ENCODE assay signal across 8 mouse cellular contexts in the genomic region with DNA sequence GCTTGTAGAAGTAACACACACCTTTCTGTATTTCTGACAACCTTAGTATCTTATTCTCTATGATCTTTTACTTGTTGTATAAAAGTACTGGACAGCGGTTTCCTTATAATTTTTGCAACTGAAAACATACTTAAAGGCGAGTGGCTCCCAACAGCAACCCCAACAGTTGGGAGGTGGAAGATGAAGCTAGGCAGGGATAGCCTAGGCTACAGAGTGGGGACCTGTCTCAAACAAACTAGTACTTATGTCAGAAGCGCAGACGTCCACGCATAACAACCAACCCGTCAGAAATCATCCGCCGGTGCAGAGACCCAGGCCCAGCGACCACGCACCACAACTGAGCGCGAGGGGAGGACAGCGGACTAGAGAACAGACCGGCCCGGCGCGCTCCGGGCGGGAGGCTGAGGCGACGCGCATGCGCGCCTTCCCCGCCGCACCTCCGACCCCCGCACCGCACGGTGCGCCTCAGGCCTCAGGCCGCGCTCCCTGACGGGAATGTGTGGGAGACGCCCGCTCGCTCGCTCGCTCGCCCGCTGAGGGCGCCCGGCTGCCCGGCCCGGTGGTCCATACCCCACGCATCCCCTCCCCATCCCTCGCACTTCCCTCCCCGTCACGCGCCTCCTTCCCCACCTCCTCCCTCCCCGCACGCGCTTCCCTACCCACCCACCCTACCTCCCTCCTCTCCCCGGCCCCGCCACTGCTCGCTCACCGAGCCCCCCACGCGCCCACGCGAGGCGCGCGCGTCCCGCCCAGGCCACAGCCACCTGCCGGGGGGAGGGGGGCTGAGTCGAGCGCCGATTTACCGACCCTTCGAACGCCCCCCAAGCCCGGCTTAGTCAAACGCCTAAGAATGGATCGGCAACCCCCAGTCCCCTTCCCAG. TPM values are rescaled to one million over a fixed set of nuclear protein-coding genes. Genes with fewer than 3 reads are reported as not detected.
DNase-seq lines count a peak whose midpoint lies in the region; ATAC-seq and TF ChIP-seq lines count a peak whose summit lies in the region.
"Had no signal": no experiment of that assay in that cellular context is flagged by ENCODE, and none has a peak within 500 bp of the region (broad histone marks: within the 10 kb centered on the region; RNA-seq: fewer than 3 reads in every experiment).

A gene (minus strand): TSS at position 834 of the 881 bp plus-strand sequence.

- H3K4me2 ChIP-seq in kidney, embryonic 15.5 days = peak within 1 kb of the TSS; percentile 86
- peak within 1 kb of the TSS; percentile 77 for H3K4me2 ChIP-seq in limb, embryonic 15.5 days
- peak within 1 kb of the TSS; percentile 67 for H3K4me2 ChIP-seq in midbrain, embryonic 16.5 days (ENCODE audit: low read length)
- H3K4me2 ChIP-seq in stomach, embryonic 14.5 days (replicated peaks; ENCODE audit: low read depth, low read length) = peak within 1 kb of the TSS; percentile 83

- H3K79me2 ChIP-seq in heart, adult 2 months (replicated peaks; ENCODE audit: control insufficient read depth, insufficient read depth, low read length) = no peaks in the 10 kb centered on the region

- WGBS in heart, adult 2 months = 2% methylated on average over 76 of the region's 76 CpGs
- under 1% methylated on average over 59 of the region's 76 CpGs for WGBS in kidney, embryonic 15.5 days
- WGBS in limb, embryonic 15.5 days = 1% methylated on average over 65 of the region's 76 CpGs
- under 1% methylated on average over 60 of the region's 76 CpGs for WGBS in midbrain, embryonic 16.5 days
- WGBS in stomach, embryonic 14.5 days = under 1% methylated on average over 61 of the region's 76 CpGs

- intact Hi-C loops in heart, adult 2 months (cut with DNase I) = no loop called here

- no peaks in the 10 kb centered on the region for H3K9me3 ChIP-seq in kidney, embryonic 15.5 days (replicated peaks)
- no peaks in the 10 kb centered on the region for H3K9me3 ChIP-seq in limb, embryonic 15.5 days
- H3K9me3 ChIP-seq in midbrain, embryonic 16.5 days (replicated peaks; ENCODE audit: control insufficient read depth, low read length, poor library complexity, severe bottlenecking) = no peaks in the 10 kb centered on the region
- H3K9me3 ChIP-seq in stomach, embryonic 14.5 days (ENCODE audit: control insufficient read depth, low read depth, low read length) = no peaks in the 10 kb centered on the region

- peak within 1 kb of the TSS; percentile 57 for H3K9ac ChIP-seq in heart, adult 2 months (ENCODE audit: low read depth, low read length)
- H3K9ac ChIP-seq in kidney, embryonic 15.5 days = peak within 1 kb of the TSS; percentile 61
- peak within 1 kb of the TSS; percentile 39 for H3K9ac ChIP-seq in limb, embryonic 15.5 days
- peak within 1 kb of the TSS; percentile 81 for H3K9ac ChIP-seq in midbrain, embryonic 16.5 days (ENCODE audit: low read depth, low read length)
- H3K9ac ChIP-seq in stomach, embryonic 14.5 days (replicated peaks; ENCODE audit: low read depth, low read length) = peak within 1 kb of the TSS; percentile 40; the same call in 1 of the 2 replicates

- no peak for TF ChIP-seq EP300 in heart, adult 2 months (IDR thresholded peaks at IDR 0.05; ENCODE audit: insufficient read depth, low read depth, low read length)

- H3K36me3 ChIP-seq in heart, adult 2 months (ENCODE audit: control insufficient read depth, insufficient read depth, low read length) = no peaks in the 10 kb centered on the region
- no peaks in the 10 kb centered on the region for H3K36me3 ChIP-seq in kidney, embryonic 15.5 days
- no peaks in the 10 kb centered on the region for H3K36me3 ChIP-seq in limb, embryonic 15.5 days
- H3K36me3 ChIP-seq in midbrain, embryonic 16.5 days (ENCODE audit: control insufficient read depth, insufficient read depth, low read length) = no peaks in the 10 kb centered on the region
- H3K36me3 ChIP-seq in stomach, embryonic 14.5 days (ENCODE audit: control insufficient read depth, insufficient read depth, low read length) = no peaks in the 10 kb centered on the region

- peak; percentile 89 for DNase-seq in brain, embryonic 14.5 days (ENCODE audit: low read depth)
- DNase-seq in embryo, embryonic 11.5 days (ENCODE audit: low read depth, low spot score) = peak; percentile 66
- peak; percentile 46 for DNase-seq in heart, adult 2 months

- H3K4me3 ChIP-seq in heart, adult 2 months = peak within 1 kb of the TSS; percentile 53
- peak within 1 kb of the TSS; percentile 60 for H3K4me3 ChIP-seq in kidney, embryonic 15.5 days (replicated peaks)
- H3K4me3 ChIP-seq in limb, embryonic 15.5 days = peak within 1 kb of the TSS; percentile 57
- H3K4me3 ChIP-seq in midbrain, embryonic 16.5 days (ENCODE audit: low read depth, low read length) = peak within 1 kb of the TSS; percentile 60
- H3K4me3 ChIP-seq in stomach, embryonic 14.5 days (ENCODE audit: low read depth, low read length) = peak within 1 kb of the TSS; percentile 52

- no peak within 1 kb of the TSS for H3K27ac ChIP-seq in heart, adult 2 months
- H3K27ac ChIP-seq in kidney, embryonic 15.5 days = 0 out of 2 replicates have a peak within 1 kb of the TSS, but pooled peaks have one; percentile 14
- H3K27ac ChIP-seq in limb, embryonic 15.5 days = no peak within 1 kb of the TSS
- peak within 1 kb of the TSS; percentile 92 for H3K27ac ChIP-seq in midbrain, embryonic 16.5 days (ENCODE audit: low read length)
- no peak within 1 kb of the TSS for H3K27ac ChIP-seq in stomach, embryonic 14.5 days (ENCODE audit: low read length)

- peak; percentile 85 for TF ChIP-seq POLR2A in brain, embryonic 14.5 days (IDR thresholded peaks at IDR 0.05; ENCODE audit: borderline replicate concordance, extremely low read depth, insufficient read depth, insufficient read length, poor library complexity, severe bottlenecking)
- no peak for TF ChIP-seq POLR2A in heart, adult 2 months (IDR thresholded peaks at IDR 0.05; ENCODE audit: insufficient read depth, low read depth, low read length)

- TF ChIP-seq CTCF in brain, embryonic 14.5 days (IDR thresholded peaks at IDR 0.05; ENCODE audit: borderline replicate concordance, extremely low read depth, insufficient read depth, insufficient read length) = no peak
- no peak for TF ChIP-seq CTCF in heart, adult 2 months (IDR thresholded peaks at IDR 0.05)

- peak; percentile 96 for ATAC-seq in kidney, embryonic 15.5 days (replicated peaks; ENCODE audit: low FRiP score)
- peak; percentile 67; the same call in 1 of the 2 replicates for ATAC-seq in limb, embryonic 15.5 days (ENCODE audit: insufficient number of reproducible peaks, low FRiP score, low TSS enrichment, low read depth)
- peak; percentile 99 for ATAC-seq in midbrain, embryonic 16.5 days
- ATAC-seq in stomach, embryonic 14.5 days (ENCODE audit: insufficient number of reproducible peaks, insufficient read depth, low FRiP score, low read depth) = peak; percentile 89

- H3K4me1 ChIP-seq in heart, adult 2 months (ENCODE audit: control insufficient read depth, insufficient read depth, low read length) = no peaks in the 10 kb centered on the region
- 0 out of 2 replicates have a peak, but pooled peaks cover 6% of the 10 kb centered on the region for H3K4me1 ChIP-seq in kidney, embryonic 15.5 days
- peaks cover 13% of the 10 kb centered on the region; the same call in 1 of the 2 replicates for H3K4me1 ChIP-seq in limb, embryonic 15.5 days
- no peaks in the 10 kb centered on the region for H3K4me1 ChIP-seq in midbrain, embryonic 16.5 days (ENCODE audit: control insufficient read depth, insufficient read depth, low read length)
- no peaks in the 10 kb centered on the region for H3K4me1 ChIP-seq in stomach, embryonic 14.5 days (ENCODE audit: control insufficient read depth, insufficient read depth, low read length)

- H3K27me3 ChIP-seq in heart, adult 2 months (ENCODE audit: control insufficient read depth, insufficient read depth, low read length) = peaks cover 3% of the 10 kb centered on the region; the same call in 1 of the 2 replicates
- H3K27me3 ChIP-seq in kidney, embryonic 15.5 days = no peaks in the 10 kb centered on the region
- no peaks in the 10 kb centered on the region for H3K27me3 ChIP-seq in limb, embryonic 15.5 days
- no peaks in the 10 kb centered on the region for H3K27me3 ChIP-seq in midbrain, embryonic 16.5 days (ENCODE audit: control insufficient read depth, insufficient read depth, low read depth, low read length)
- H3K27me3 ChIP-seq in stomach, embryonic 14.5 days (ENCODE audit: control insufficient read depth, insufficient read depth, low read length) = no peaks in the 10 kb centered on the region

RNA-seq across cellular contexts. Expression of the gene that starts here (rescaled TPM):
- 7.1 and 7.3 TPM in 2 replicates for polyA plus RNA-seq in brain, embryonic 14.5 days (2012; rRNA removed)
- total RNA-seq in heart, adult 2 months (2021) = not detected
- not detected in 2 replicates for polyA plus RNA-seq in heart, adult 2 months (2012; rRNA removed)
- 1.8 and 1.9 TPM in 2 replicates for polyA plus RNA-seq in kidney, embryonic 15.5 days (2015; fragmentation: Nextera tagmentation; extraction: Ambion mirVana)
- polyA plus RNA-seq in limb, embryonic 15.5 days (2015; fragmentation: Nextera tagmentation; extraction: Ambion mirVana) = 0.73 TPM in 2 replicates
- 7.9 and 9.0 TPM in 2 replicates for polyA plus RNA-seq in midbrain, embryonic 16.5 days (2015; fragmentation: Nextera tagmentation; extraction: Ambion mirVana)
- 2.1 TPM in 2 replicates for polyA plus RNA-seq in stomach, embryonic 14.5 days (2014; fragmentation: Nextera tagmentation; extraction: Ambion mirVana)
- total RNA-seq: neutrophil, adult 5-6 weeks had no signal

Comparison
In these comparisons a context has a peak if more than half of its experiments do, and no peak if none do; other contexts are left out.
1. Peak in DNase-seq, H3K4me3 ChIP-seq and H3K9ac ChIP-seq in heart, adult 2 months; RNA of the gene not detected or under 1 TPM.
2. Peak in ATAC-seq, H3K4me3 ChIP-seq, H3K9ac ChIP-seq and H3K4me2 ChIP-seq in limb, embryonic 15.5 days; RNA of the gene not detected or under 1 TPM.
3. H3K27ac ChIP-seq: peak in kidney, embryonic 15.5 days (single experiment) and midbrain, embryonic 16.5 days (single experiment); none in heart, adult 2 months (single experiment), limb, embryonic 15.5 days (single experiment) and stomach, embryonic 14.5 days (single experiment).
4. Peak in every context shown above with its lines, with median percentiles within 50 percentile points of each other: DNase-seq, H3K4me3 ChIP-seq, H3K9ac ChIP-seq, ATAC-seq and H3K4me2 ChIP-seq.